Mouse (Mus musculus): ENCODE results near the gene Tatdn2. TPM values are rescaled to one million over a fixed set of nuclear protein-coding genes. Genes with fewer than 3 reads are reported as not detected.
"Not testable (repeated sequence)": the region's sequence is repeated elsewhere in the genome, so short reads cannot be mapped to it uniquely, and the experiment has no call there.

Gene Tatdn2
- polyA plus RNA-seq, 1 experiment from 2014 or later, result 0.41 TPM

- no peak for DNase-seq (ENCODE audit: low spot score)
- Histone ChIP-seq H3K9me3 (no peaks in the 10 kb centered on the region), H3K27ac (no peak overlapping the region), H3K4me3 (no peak overlapping the region), H3K27me3 (ENCODE audit: insufficient read depth, poor library complexity, severe bottlenecking) (no peaks in the 10 kb centered on the region), H3K36me3 (no peaks in the 10 kb centered on the region), H3K4me1 (replicated peaks) (peaks cover 21% of the 10 kb centered on the region)
- WGBS, result 71% methylated on average over 14 of the region's 14 CpGs
These were observed 36.1 kb upstream of the Tatdn2 start for GRCm38 (mm10) chr6:113660492-113661352.

- Histone ChIP-seq H3K4me3 (no peak overlapping the region), H3K27ac (peak overlapping the region; percentile 51; the same call in 1 of the 2 replicates), H3K27me3 (ENCODE audit: insufficient read depth, poor library complexity, severe bottlenecking) (no peaks in the 10 kb centered on the region), H3K4me1 (replicated peaks) (peaks cover 21% of the 10 kb centered on the region), H3K9me3 (no peaks in the 10 kb centered on the region), H3K36me3 (no peaks in the 10 kb centered on the region)
- DNase-seq (ENCODE audit: low spot score), result no peak
- WGBS, result 60% methylated on average over 12 of the region's 12 CpGs
These were observed 35.3 kb upstream of the Tatdn2 start for GRCm38 (mm10) chr6:113661353-113662241.

GRCm38 (mm10) chr6:113662964-113663700 is 33.7 kb upstream of the Tatdn2 start:
- Histone ChIP-seq H3K4me3 (no peak overlapping the region), H3K27me3 (ENCODE audit: insufficient read depth, poor library complexity, severe bottlenecking) (no peaks in the 10 kb centered on the region), H3K4me1 (replicated peaks) (peaks cover 21% of the 10 kb centered on the region), H3K9me3 (no peaks in the 10 kb centered on the region), H3K36me3 (no peaks in the 10 kb centered on the region), H3K27ac (no peak overlapping the region)
- WGBS, result 93% methylated on average over 8 of the region's 8 CpGs
- DNase-seq (ENCODE audit: low spot score), result no peak

GRCm38 (mm10) chr6:113664305-113664704 is 32.5 kb upstream of the Tatdn2 start:
- DNase-seq (ENCODE audit: low spot score), result no peak
- Histone ChIP-seq H3K27ac (no peak overlapping the region), H3K9me3 (no peaks in the 10 kb centered on the region), H3K36me3 (no peaks in the 10 kb centered on the region), H3K4me3 (no peak overlapping the region), H3K27me3 (ENCODE audit: insufficient read depth, poor library complexity, severe bottlenecking) (no peaks in the 10 kb centered on the region), H3K4me1 (replicated peaks) (peaks cover 31% of the 10 kb centered on the region)
- 86% methylated on average over 7 of the region's 7 CpGs for WGBS

- no peak overlapping the region for H3K4me3 ChIP-seq
- DNase-seq (ENCODE audit: low spot score), result no peak
- no peaks in the 10 kb centered on the region for H3K36me3 ChIP-seq
- WGBS, result 69% methylated on average over 8 of the region's 8 CpGs
- H3K27me3 ChIP-seq (ENCODE audit: insufficient read depth, poor library complexity, severe bottlenecking), result no peaks in the 10 kb centered on the region
- no peak overlapping the region for H3K27ac ChIP-seq
- no peaks in the 10 kb centered on the region for H3K9me3 ChIP-seq
- peaks cover 20% of the 10 kb centered on the region for H3K4me1 ChIP-seq (replicated peaks)
These were observed 29.2 kb upstream of the Tatdn2 start for GRCm38 (mm10) chr6:113667611-113668122.

- Histone ChIP-seq H3K4me1 (replicated peaks) (peaks cover 20% of the 10 kb centered on the region), H3K4me3 (no peak overlapping the region), H3K27ac (peak overlapping the region; percentile 69), H3K36me3 (no peaks in the 10 kb centered on the region), H3K27me3 (ENCODE audit: insufficient read depth, poor library complexity, severe bottlenecking) (no peaks in the 10 kb centered on the region), H3K9me3 (no peaks in the 10 kb centered on the region)
- WGBS, result 47% methylated on average over 15 of the region's 15 CpGs
- DNase-seq (ENCODE audit: low spot score), result peak; percentile 49
These were observed 28.3 kb upstream of the Tatdn2 start for GRCm38 (mm10) chr6:113668287-113669154.

GRCm38 (mm10) chr6:113669821-113670220 is 27.0 kb upstream of the Tatdn2 start:
- Histone ChIP-seq H3K9me3 (no peaks in the 10 kb centered on the region), H3K36me3 (no peaks in the 10 kb centered on the region), H3K4me3 (no peak overlapping the region), H3K27me3 (ENCODE audit: insufficient read depth, poor library complexity, severe bottlenecking) (no peaks in the 10 kb centered on the region), H3K27ac (no peak overlapping the region), H3K4me1 (replicated peaks) (peaks cover 20% of the 10 kb centered on the region)
- 73% methylated on average over 7 of the region's 7 CpGs for WGBS
- DNase-seq (ENCODE audit: low spot score), result no peak

- not testable (repeated sequence) for H3K27ac ChIP-seq; H3K36me3 ChIP-seq; H3K27me3 ChIP-seq (ENCODE audit: insufficient read depth, poor library complexity, severe bottlenecking); H3K9me3 ChIP-seq; H3K4me3 ChIP-seq; DNase-seq (ENCODE audit: low spot score)
- peaks cover 20% of the 10 kb centered on the region for H3K4me1 ChIP-seq (replicated peaks)
- WGBS, result 81% methylated on average over 1 of the region's 1 CpGs
These were observed 24.8 kb upstream of the Tatdn2 start for GRCm38 (mm10) chr6:113672029-113672428.

GRCm38 (mm10) chr6:113672989-113673388 is 23.9 kb upstream of the Tatdn2 start:
- H3K4me1 ChIP-seq (replicated peaks), result peaks cover 20% of the 10 kb centered on the region
- 87% methylated on average over 6 of the region's 6 CpGs for WGBS
- no peaks in the 10 kb centered on the region for H3K36me3 ChIP-seq
- no peaks in the 10 kb centered on the region for H3K9me3 ChIP-seq
- DNase-seq (ENCODE audit: low spot score), result no peak
- H3K27ac ChIP-seq, result no peak overlapping the region
- no peaks in the 10 kb centered on the region for H3K27me3 ChIP-seq (ENCODE audit: insufficient read depth, poor library complexity, severe bottlenecking)
- no peak overlapping the region for H3K4me3 ChIP-seq

GRCm38 (mm10) chr6:113675234-113675633 is 21.6 kb upstream of the Tatdn2 start:
- Histone ChIP-seq H3K27ac (no peak overlapping the region), H3K4me1 (replicated peaks) (0 out of 2 replicates have a peak, but pooled peaks cover 2% of the 10 kb centered on the region), H3K9me3 (no peaks in the 10 kb centered on the region), H3K36me3 (no peaks in the 10 kb centered on the region), H3K27me3 (ENCODE audit: insufficient read depth, poor library complexity, severe bottlenecking) (no peaks in the 10 kb centered on the region), H3K4me3 (no peak overlapping the region)
- 84% methylated on average over 4 of the region's 4 CpGs for WGBS
- DNase-seq (ENCODE audit: low spot score), result no peak

GRCm38 (mm10) chr6:113675991-113676390 is 20.9 kb upstream of the Tatdn2 start:
- no peaks in the 10 kb centered on the region for H3K36me3 ChIP-seq
- H3K4me3 ChIP-seq, result no peak overlapping the region
- DNase-seq (ENCODE audit: low spot score), result no peak
- 94% methylated on average over 9 of the region's 9 CpGs for WGBS
- no peaks in the 10 kb centered on the region for H3K27me3 ChIP-seq (ENCODE audit: insufficient read depth, poor library complexity, severe bottlenecking)
- H3K27ac ChIP-seq, result no peak overlapping the region
- no peaks in the 10 kb centered on the region for H3K4me1 ChIP-seq (replicated peaks)
- H3K9me3 ChIP-seq, result no peaks in the 10 kb centered on the region

Measured in hindbrain, embryonic 10.5 days (tissue).